Mouse (Mus musculus): ENCODE data around the gene Armc12. TPM values are rescaled to one million over a fixed set of nuclear protein-coding genes. Genes with fewer than 3 reads are reported as not detected.

The Armc12 gene
- polyA plus RNA-seq, 1 experiment from 2014 or later = not detected

GRCm38 (mm10) chr17:28521071-28521726 is 9.4 kb upstream of the Armc12 start:
- Histone ChIP-seq H3K27ac (replicated peaks; ENCODE audit: low read depth, low read length) (no peak overlapping the region), H3K9ac (ENCODE audit: low read length) (no peak overlapping the region), H3K4me1 (ENCODE audit: control insufficient read depth, insufficient read depth, low read length) (peaks cover 5% of the 10 kb centered on the region), H3K4me2 (ENCODE audit: low read depth, severe bottlenecking) (no peak overlapping the region), H3K36me3 (ENCODE audit: control insufficient read depth, insufficient read depth, low read length) (no peaks in the 10 kb centered on the region), H3K27me3 (ENCODE audit: control insufficient read depth, insufficient read depth, low read length) (0 out of 2 replicates have a peak, but pooled peaks cover 14% of the 10 kb centered on the region), H3K4me3 (ENCODE audit: low read depth, low read length) (no peak overlapping the region), H3K9me3 (ENCODE audit: control insufficient read depth, low read length) (no peaks in the 10 kb centered on the region)
- ATAC-seq (ENCODE audit: insufficient number of reproducible peaks, low FRiP score, low TSS enrichment, low read depth) (no peak), DNase-seq (ENCODE audit: low spot score) (no peak)
- 57% methylated on average over 5 of the region's 5 CpGs for WGBS

GRCm38 (mm10) chr17:28521920-28522319 is 8.7 kb upstream of the Armc12 start:
- Histone ChIP-seq H3K4me3 (ENCODE audit: low read depth, low read length) (no peak overlapping the region), H3K9me3 (ENCODE audit: control insufficient read depth, low read length) (no peaks in the 10 kb centered on the region), H3K4me2 (ENCODE audit: low read depth, severe bottlenecking) (peak overlapping the region; percentile 87), H3K27me3 (ENCODE audit: control insufficient read depth, insufficient read depth, low read length) (0 out of 2 replicates have a peak, but pooled peaks cover 14% of the 10 kb centered on the region), H3K4me1 (ENCODE audit: control insufficient read depth, insufficient read depth, low read length) (peaks cover 5% of the 10 kb centered on the region), H3K9ac (ENCODE audit: low read length) (no peak overlapping the region), H3K27ac (replicated peaks; ENCODE audit: low read depth, low read length) (no peak overlapping the region), H3K36me3 (ENCODE audit: control insufficient read depth, insufficient read depth, low read length) (no peaks in the 10 kb centered on the region)
- ATAC-seq (ENCODE audit: insufficient number of reproducible peaks, low FRiP score, low TSS enrichment, low read depth) (no peak), DNase-seq (ENCODE audit: low spot score) (no peak)
- 28% methylated on average over 6 of the region's 6 CpGs for WGBS

- peak; percentile 78 for ATAC-seq (ENCODE audit: insufficient number of reproducible peaks, low FRiP score, low TSS enrichment, low read depth)
- DNase-seq (ENCODE audit: low spot score) = peak; percentile 90
- under 1% methylated on average over 50 of the region's 66 CpGs for WGBS
- Histone ChIP-seq H3K9me3 (ENCODE audit: control insufficient read depth, low read length) (no peaks in the 10 kb centered on the region), H3K4me1 (ENCODE audit: control insufficient read depth, insufficient read depth, low read length) (peaks cover 8% of the 10 kb centered on the region), H3K4me3 (ENCODE audit: low read depth, low read length) (peak overlapping the region; percentile 67), H3K9ac (ENCODE audit: low read length) (peak overlapping the region; percentile 76), H3K27me3 (ENCODE audit: control insufficient read depth, insufficient read depth, low read length) (0 out of 2 replicates have a peak, but pooled peaks cover 13% of the 10 kb centered on the region), H3K36me3 (ENCODE audit: control insufficient read depth, insufficient read depth, low read length) (no peaks in the 10 kb centered on the region), H3K27ac (replicated peaks; ENCODE audit: low read depth, low read length) (peak overlapping the region; percentile 82), H3K4me2 (ENCODE audit: low read depth, severe bottlenecking) (peak overlapping the region; percentile 87)
These were observed 7.8 kb upstream of the Armc12 start for GRCm38 (mm10) chr17:28522623-28523354.

- DNase-seq (ENCODE audit: low spot score) = no peak
- no peaks in the 10 kb centered on the region for H3K9me3 ChIP-seq (ENCODE audit: control insufficient read depth, low read length)
- ATAC-seq (ENCODE audit: insufficient number of reproducible peaks, low FRiP score, low TSS enrichment, low read depth) = no peak; the same call in 1 of the 2 replicates
- peaks cover 8% of the 10 kb centered on the region for H3K4me1 ChIP-seq (ENCODE audit: control insufficient read depth, insufficient read depth, low read length)
- H3K27me3 ChIP-seq (ENCODE audit: control insufficient read depth, insufficient read depth, low read length) = 0 out of 2 replicates have a peak, but pooled peaks cover 9% of the 10 kb centered on the region
- H3K9ac ChIP-seq (ENCODE audit: low read length) = peak overlapping the region; percentile 58
- WGBS = 5% methylated on average over 28 of the region's 28 CpGs
- peak overlapping the region; percentile 82 for H3K27ac ChIP-seq (replicated peaks; ENCODE audit: low read depth, low read length)
- no peaks in the 10 kb centered on the region for H3K36me3 ChIP-seq (ENCODE audit: control insufficient read depth, insufficient read depth, low read length)
- peak overlapping the region; percentile 67 for H3K4me3 ChIP-seq (ENCODE audit: low read depth, low read length)
- peak overlapping the region; percentile 87 for H3K4me2 ChIP-seq (ENCODE audit: low read depth, severe bottlenecking)
These were observed 7.1 kb upstream of the Armc12 start for GRCm38 (mm10) chr17:28523355-28524008.

GRCm38 (mm10) chr17:28524009-28524695 is 6.5 kb upstream of the Armc12 start:
- ATAC-seq (ENCODE audit: insufficient number of reproducible peaks, low FRiP score, low TSS enrichment, low read depth) (no peak), DNase-seq (ENCODE audit: low spot score) (no peak)
- Histone ChIP-seq H3K27ac (replicated peaks; ENCODE audit: low read depth, low read length) (no peak overlapping the region), H3K9me3 (ENCODE audit: control insufficient read depth, low read length) (no peaks in the 10 kb centered on the region), H3K27me3 (ENCODE audit: control insufficient read depth, insufficient read depth, low read length) (0 out of 2 replicates have a peak, but pooled peaks cover 2% of the 10 kb centered on the region), H3K36me3 (ENCODE audit: control insufficient read depth, insufficient read depth, low read length) (no peaks in the 10 kb centered on the region), H3K4me1 (ENCODE audit: control insufficient read depth, insufficient read depth, low read length) (peaks cover 8% of the 10 kb centered on the region), H3K9ac (ENCODE audit: low read length) (no peak overlapping the region), H3K4me2 (ENCODE audit: low read depth, severe bottlenecking) (peak overlapping the region; percentile 87; the same call in 1 of the 2 replicates), H3K4me3 (ENCODE audit: low read depth, low read length) (no peak overlapping the region)
- WGBS = 82% methylated on average over 23 of the region's 23 CpGs

GRCm38 (mm10) chr17:28524831-28525430 is 5.7 kb upstream of the Armc12 start:
- no peaks in the 10 kb centered on the region for H3K36me3 ChIP-seq (ENCODE audit: control insufficient read depth, insufficient read depth, low read length)
- ATAC-seq (ENCODE audit: insufficient number of reproducible peaks, low FRiP score, low TSS enrichment, low read depth) = no peak
- H3K27me3 ChIP-seq (ENCODE audit: control insufficient read depth, insufficient read depth, low read length) = 0 out of 2 replicates have a peak, but pooled peaks cover 2% of the 10 kb centered on the region
- H3K27ac ChIP-seq (replicated peaks; ENCODE audit: low read depth, low read length) = no peak overlapping the region
- H3K4me1 ChIP-seq (ENCODE audit: control insufficient read depth, insufficient read depth, low read length) = peaks cover 8% of the 10 kb centered on the region
- no peak overlapping the region for H3K4me2 ChIP-seq (ENCODE audit: low read depth, severe bottlenecking)
- H3K9ac ChIP-seq (ENCODE audit: low read length) = no peak overlapping the region
- DNase-seq (ENCODE audit: low spot score) = no peak
- 73% methylated on average over 4 of the region's 4 CpGs for WGBS
- no peak overlapping the region for H3K4me3 ChIP-seq (ENCODE audit: low read depth, low read length)
- H3K9me3 ChIP-seq (ENCODE audit: control insufficient read depth, low read length) = no peaks in the 10 kb centered on the region

- Histone ChIP-seq H3K27me3 (ENCODE audit: control insufficient read depth, insufficient read depth, low read length) (0 out of 2 replicates have a peak, but pooled peaks cover 2% of the 10 kb centered on the region), H3K4me3 (ENCODE audit: low read depth, low read length) (no peak overlapping the region)
These were observed 3.2 kb upstream of the Armc12 start for GRCm38 (mm10) chr17:28527184-28528042.

More at GRCm38 (mm10) chr17:28527184-28528042, 3.2 kb upstream of the Armc12 start:
- Histone ChIP-seq H3K36me3 (ENCODE audit: control insufficient read depth, insufficient read depth, low read length) (no peaks in the 10 kb centered on the region), H3K27ac (replicated peaks; ENCODE audit: low read depth, low read length) (no peak overlapping the region), H3K9ac (ENCODE audit: low read length) (no peak overlapping the region), H3K9me3 (ENCODE audit: control insufficient read depth, low read length) (no peaks in the 10 kb centered on the region), H3K4me1 (ENCODE audit: control insufficient read depth, insufficient read depth, low read length) (peaks cover 6% of the 10 kb centered on the region; the same call in 1 of the 2 replicates), H3K4me2 (ENCODE audit: low read depth, severe bottlenecking) (0 out of 2 replicates have a peak overlapping the region, but pooled peaks have one; percentile 1)
- WGBS = 48% methylated on average over 12 of the region's 12 CpGs
- DNase-seq (ENCODE audit: low spot score) (no peak), ATAC-seq (ENCODE audit: insufficient number of reproducible peaks, low FRiP score, low TSS enrichment, low read depth) (no peak)
